Mouse (Mus musculus): ENCODE data around the gene Pex11g. TPM values are rescaled to one million over a fixed set of nuclear protein-coding genes. Genes with fewer than 3 reads are reported as not detected.

Gene Pex11g
- polyA plus RNA-seq, 1 experiment from 2014 or later, result 3.7 TPM

DNA sequence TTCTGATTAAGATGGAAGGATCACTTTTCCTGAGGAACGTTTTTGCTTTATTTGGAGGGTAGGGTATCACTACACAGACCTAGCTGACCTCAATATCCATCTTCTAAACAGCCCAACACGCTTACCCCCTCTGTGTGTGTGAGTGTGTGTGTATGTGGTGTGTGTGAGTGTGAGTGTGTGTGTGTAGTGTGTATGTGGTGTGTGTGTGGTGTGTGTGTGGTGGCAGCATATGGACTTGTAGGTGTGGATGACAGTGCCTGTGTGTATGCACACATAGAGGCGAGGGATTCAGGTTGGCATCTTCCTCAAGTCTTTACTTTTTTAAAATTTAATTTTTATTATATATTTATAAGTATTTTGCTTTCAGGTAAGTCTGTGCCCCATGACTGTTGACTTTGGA is 31.1 kb upstream of the Pex11g start:
- peaks cover 39% of the 10 kb centered on the region for H3K36me3 ChIP-seq

DNA sequence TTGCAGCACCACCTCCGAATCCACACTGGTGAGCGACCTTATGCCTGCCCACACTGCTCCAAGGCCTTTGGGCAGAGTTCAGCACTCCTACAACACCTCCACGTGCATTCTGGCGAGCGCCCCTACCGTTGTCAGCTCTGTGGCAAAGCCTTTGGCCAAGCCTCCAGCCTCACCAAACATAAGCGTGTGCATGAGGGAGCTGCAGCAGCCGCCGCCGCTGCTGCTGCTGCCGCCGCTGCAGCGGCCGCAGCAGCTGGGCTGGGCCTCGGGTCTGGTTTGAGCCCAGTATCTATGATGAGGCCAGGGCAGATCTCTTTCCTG is 28.9 kb upstream of the Pex11g start:
- no peak for ATAC-seq (ENCODE audit: low FRiP score)
- WGBS, result 90% methylated on average over 15 of the region's 15 CpGs
- Histone ChIP-seq H3K9ac (no peak overlapping the region), H3K4me2 (replicated peaks) (no peak overlapping the region), H3K9me3 (replicated peaks) (peaks cover 7% of the 10 kb centered on the region), H3K27me3 (no peaks in the 10 kb centered on the region), H3K36me3 (peaks cover 39% of the 10 kb centered on the region), H3K4me3 (no peak overlapping the region), H3K27ac (no peak overlapping the region), H3K4me1 (peaks cover 28% of the 10 kb centered on the region)

More for the DNA sequence above, 31.1 kb upstream of the Pex11g start:
- no peak for ATAC-seq (ENCODE audit: low FRiP score)
- H3K4me1 ChIP-seq, result peaks cover 31% of the 10 kb centered on the region
- H3K9me3 ChIP-seq (replicated peaks), result peaks cover 7% of the 10 kb centered on the region
- H3K27ac ChIP-seq, result no peak overlapping the region
- no peaks in the 10 kb centered on the region for H3K27me3 ChIP-seq
- H3K9ac ChIP-seq, result no peak overlapping the region
- no peak overlapping the region for H3K4me2 ChIP-seq (replicated peaks)
- H3K4me3 ChIP-seq, result no peak overlapping the region
- 91% methylated on average over 3 of the region's 3 CpGs for WGBS

DNA sequence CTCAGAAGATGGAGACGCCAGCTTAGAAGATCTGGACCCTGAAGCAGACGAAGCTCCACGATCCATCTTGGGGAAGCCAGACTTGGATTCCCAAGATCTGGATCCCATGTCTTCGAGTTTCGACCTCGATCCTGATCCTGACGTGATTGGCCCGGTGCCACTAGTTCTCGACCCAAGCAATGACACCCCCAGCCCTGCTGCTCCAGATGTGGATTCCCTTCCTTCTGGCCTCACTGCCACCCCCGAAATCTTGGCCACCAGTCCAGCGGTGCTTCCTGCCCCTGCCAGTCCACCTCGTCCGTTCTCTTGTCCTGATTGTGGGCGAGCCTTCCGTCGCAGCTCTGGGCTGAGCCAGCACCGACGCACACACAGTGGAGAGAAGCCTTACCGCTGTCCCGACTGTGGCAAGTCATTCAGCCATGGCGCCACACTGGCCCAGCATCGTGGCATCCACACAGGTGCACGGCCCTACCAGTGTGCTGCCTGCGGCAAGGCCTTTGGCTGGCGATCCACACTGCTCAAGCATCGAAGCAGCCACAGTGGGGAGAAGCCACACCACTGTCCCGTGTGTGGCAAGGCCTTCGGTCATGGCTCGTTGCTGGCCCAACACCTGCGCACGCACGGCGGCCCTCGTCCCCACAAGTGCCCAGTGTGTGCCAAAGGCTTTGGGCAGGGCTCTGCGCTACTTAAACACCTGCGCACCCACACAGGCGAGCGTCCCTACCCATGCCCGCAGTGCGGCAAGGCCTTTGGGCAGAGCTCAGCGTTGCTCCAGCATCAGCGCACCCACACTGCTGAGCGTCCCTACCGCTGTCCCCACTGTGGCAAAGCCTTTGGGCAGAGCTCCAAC is 28.3 kb upstream of the Pex11g start:
- Histone ChIP-seq H3K36me3 (peaks cover 39% of the 10 kb centered on the region), H3K9me3 (replicated peaks) (peaks cover 7% of the 10 kb centered on the region), H3K4me1 (peaks cover 22% of the 10 kb centered on the region), H3K4me2 (replicated peaks) (no peak overlapping the region), H3K27ac (no peak overlapping the region), H3K27me3 (no peaks in the 10 kb centered on the region), H3K9ac (no peak overlapping the region), H3K4me3 (no peak overlapping the region)
- no peak for ATAC-seq (ENCODE audit: low FRiP score)
- 95% methylated on average over 44 of the region's 44 CpGs for WGBS

DNA sequence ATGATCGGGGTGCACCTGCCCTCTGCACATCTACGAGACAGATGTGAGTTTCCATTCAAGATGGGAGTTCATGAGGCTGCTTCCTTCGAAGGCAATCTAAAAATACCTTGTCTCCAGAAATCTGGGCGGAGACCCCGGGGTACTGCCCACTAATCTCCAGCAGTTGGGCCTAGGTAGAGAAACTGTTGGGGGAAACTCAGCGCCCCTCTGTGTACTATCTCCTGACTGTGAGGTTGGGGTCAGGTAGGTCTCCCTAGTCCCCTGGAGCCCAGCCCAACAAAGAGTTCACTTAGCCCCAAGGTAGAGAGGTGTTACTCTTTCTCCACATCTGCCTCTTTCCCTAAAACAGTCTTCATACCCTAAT is 26.3 kb upstream of the Pex11g start:
- Histone ChIP-seq H3K4me1 (peaks cover 18% of the 10 kb centered on the region), H3K27me3 (no peaks in the 10 kb centered on the region), H3K36me3 (peaks cover 37% of the 10 kb centered on the region), H3K4me3 (peak overlapping the region; percentile 91), H3K9ac (peak overlapping the region; percentile 97), H3K9me3 (replicated peaks) (peaks cover 7% of the 10 kb centered on the region), H3K27ac (peak overlapping the region; percentile 93), H3K4me2 (replicated peaks) (peak overlapping the region; percentile 73)
- ATAC-seq (ENCODE audit: low FRiP score), result peak; percentile 9; the same call in 1 of the 2 replicates
- WGBS, result 47% methylated on average over 6 of the region's 6 CpGs

DNA sequence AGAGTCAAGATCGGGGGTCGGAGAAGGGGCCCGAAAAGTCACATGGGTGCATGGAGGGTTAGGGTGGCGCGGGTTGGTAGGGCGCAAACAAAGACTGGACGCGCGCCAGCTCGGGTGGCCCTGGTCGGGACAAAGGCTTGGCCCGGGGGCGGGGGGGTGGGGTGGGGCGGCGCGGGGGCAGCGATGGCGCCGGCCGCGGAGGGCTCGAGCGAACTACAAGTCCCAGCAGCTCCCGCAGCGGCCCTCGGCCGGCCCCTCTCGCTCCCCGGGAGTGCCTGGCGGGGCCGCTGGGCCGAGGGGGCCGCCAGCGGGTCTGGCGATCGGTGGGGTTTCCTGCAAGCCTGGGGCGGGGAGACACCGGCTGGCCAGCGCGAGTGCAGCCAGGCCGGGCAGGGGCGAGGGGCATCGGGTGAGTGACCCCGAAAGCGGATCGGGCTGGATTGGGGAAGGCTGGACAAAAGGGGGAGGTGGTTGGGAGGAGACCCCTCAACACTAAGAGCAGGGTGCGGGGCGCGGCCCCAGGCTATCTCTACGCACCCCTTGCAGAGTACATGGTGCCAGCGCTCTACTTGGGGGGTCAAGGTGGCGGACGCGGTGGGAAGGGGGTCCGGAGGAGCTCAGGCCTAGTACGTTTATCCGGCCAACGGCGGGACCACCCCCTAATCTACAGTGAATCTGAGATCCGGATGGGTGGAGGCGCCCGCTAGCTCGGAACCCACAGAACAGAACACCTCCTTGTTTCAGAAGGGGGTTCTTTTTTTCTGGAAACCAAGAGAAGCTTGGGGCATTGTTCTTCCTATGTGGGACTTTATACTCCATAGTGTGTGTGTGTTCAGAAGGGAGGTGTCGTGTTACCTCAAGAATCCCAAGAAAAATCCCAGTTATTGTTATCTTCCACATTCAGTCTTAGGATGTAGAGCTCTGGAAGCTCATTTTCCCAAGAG is 25.7 kb upstream of the Pex11g start, which contains the start of gene Zfp358:
Gene Zfp358 (plus strand): TSS at position 238 of the 944 bp plus-strand sequence.
- WGBS, result under 1% methylated on average over 64 of the region's 64 CpGs
- H3K27ac ChIP-seq, result peak within 1 kb of the TSS; percentile 93
- H3K9ac ChIP-seq, result peak within 1 kb of the TSS; percentile 97
- peak; percentile 92 for ATAC-seq (ENCODE audit: low FRiP score)
- H3K36me3 ChIP-seq, result peaks cover 36% of the 10 kb centered on the region
- H3K4me2 ChIP-seq (replicated peaks), result peak within 1 kb of the TSS; percentile 73
- H3K27me3 ChIP-seq, result no peaks in the 10 kb centered on the region
- peaks cover 7% of the 10 kb centered on the region for H3K9me3 ChIP-seq (replicated peaks)
- H3K4me1 ChIP-seq, result peaks cover 18% of the 10 kb centered on the region
- peak within 1 kb of the TSS; percentile 91 for H3K4me3 ChIP-seq

DNA sequence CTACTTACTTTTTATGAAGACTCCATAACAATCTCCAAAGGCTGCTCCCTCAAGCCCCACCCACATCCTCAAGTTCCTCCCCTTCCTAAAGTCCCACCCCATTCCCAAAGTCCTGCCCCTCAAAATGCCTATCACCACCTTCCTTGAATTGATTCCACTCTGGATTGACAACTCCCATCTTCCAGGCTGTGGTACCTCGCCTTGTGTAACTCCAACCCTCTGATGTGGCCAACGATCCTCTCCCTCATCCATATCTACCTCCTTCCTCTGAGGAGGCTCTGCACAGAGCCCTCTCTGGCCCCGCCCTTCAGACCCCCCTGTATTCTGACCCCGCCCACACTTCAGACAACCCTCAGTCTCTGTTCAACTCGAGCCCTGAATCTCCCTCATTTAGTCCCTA is 17.7 kb upstream of the Pex11g start:
- Histone ChIP-seq H3K9me3 (replicated peaks) (no peaks in the 10 kb centered on the region), H3K9ac (no peak overlapping the region), H3K36me3 (no peaks in the 10 kb centered on the region), H3K4me2 (replicated peaks) (no peak overlapping the region), H3K27ac (no peak overlapping the region), H3K27me3 (no peaks in the 10 kb centered on the region), H3K4me1 (no peaks in the 10 kb centered on the region), H3K4me3 (no peak overlapping the region)
- 25% methylated on average over 5 of the region's 5 CpGs for WGBS
- no peak for ATAC-seq (ENCODE audit: low FRiP score)

DNA sequence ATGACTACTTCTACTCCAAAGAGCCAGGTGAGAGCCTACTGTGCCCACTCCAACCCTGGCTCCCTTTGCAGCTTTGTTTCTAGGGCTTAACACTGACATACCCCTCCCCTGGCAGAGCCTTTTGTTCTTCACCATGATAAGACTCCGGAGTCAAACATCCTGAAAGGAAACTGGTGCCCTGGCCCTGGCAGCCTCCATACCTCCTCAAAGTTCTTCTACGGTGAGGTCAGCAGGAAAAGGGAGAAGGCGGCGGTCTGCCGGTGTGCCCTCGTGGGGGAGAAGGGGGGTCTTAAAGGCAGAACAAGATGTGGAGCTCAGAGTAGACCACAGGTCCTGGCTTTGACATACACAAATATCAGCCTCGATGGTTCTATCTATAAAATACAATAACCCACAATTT is 16.1 kb upstream of the Pex11g start:
- no peak overlapping the region for H3K4me3 ChIP-seq
- H3K9ac ChIP-seq, result no peak overlapping the region
- H3K36me3 ChIP-seq, result no peaks in the 10 kb centered on the region
- no peaks in the 10 kb centered on the region for H3K27me3 ChIP-seq
- WGBS, result 84% methylated on average over 7 of the region's 7 CpGs
- no peaks in the 10 kb centered on the region for H3K4me1 ChIP-seq
- no peak for ATAC-seq (ENCODE audit: low FRiP score)
- no peaks in the 10 kb centered on the region for H3K9me3 ChIP-seq (replicated peaks)
- H3K27ac ChIP-seq, result no peak overlapping the region
- H3K4me2 ChIP-seq (replicated peaks), result no peak overlapping the region

DNA sequence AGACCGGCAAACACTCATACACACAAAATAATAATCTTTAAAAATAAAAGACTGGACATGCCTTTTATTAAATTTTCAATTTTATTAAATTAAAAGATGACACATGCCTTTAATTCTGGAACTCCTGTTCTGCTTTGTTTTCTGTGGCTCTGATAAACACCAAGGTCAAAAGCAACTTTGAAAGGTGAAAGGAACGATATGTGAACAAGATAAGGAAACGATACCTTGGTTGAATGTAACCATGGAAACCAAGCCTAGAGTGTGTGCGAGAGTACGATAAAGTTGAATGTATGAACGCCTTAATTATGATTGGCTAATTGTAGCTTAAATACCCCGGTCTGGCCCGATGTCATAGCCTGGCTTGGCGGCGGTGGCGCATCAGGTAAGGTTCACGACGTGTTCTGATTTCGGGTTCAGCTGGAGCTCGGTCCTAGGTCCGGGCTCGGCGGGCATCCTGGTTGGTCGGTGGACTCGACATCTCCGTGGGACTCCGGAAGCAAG is 14.8 kb upstream of the Pex11g start:
- 88% methylated on average over 22 of the region's 22 CpGs for WGBS
- H3K27ac ChIP-seq, result no peak overlapping the region
- no peak for ATAC-seq (ENCODE audit: low FRiP score)
- H3K9ac ChIP-seq, result no peak overlapping the region
- no peak overlapping the region for H3K4me3 ChIP-seq
- H3K4me1 ChIP-seq, result no peaks in the 10 kb centered on the region
- H3K27me3 ChIP-seq, result peaks cover 2% of the 10 kb centered on the region; the same call in 1 of the 2 replicates
- H3K4me2 ChIP-seq (replicated peaks), result no peak overlapping the region
- no peaks in the 10 kb centered on the region for H3K9me3 ChIP-seq (replicated peaks)
- H3K36me3 ChIP-seq, result no peaks in the 10 kb centered on the region

DNA sequence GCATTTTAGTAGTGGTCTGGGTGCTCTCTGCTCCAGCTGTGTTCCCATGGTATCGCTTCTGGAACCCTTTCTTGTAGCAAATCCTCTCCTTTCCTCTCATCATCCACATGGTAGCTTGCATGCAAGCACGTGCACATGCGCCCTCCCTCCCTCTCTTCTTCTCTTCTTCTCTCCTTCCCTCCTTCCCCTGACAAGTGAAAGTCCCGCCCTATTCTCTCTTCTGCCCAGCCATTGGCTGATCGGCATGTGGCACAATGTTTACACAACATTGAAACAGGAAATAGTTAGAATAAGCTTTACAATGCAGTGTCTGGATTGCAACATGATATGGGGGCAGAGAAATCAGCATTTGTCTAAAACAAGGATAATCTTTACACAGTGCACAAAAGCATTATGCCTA is 14.1 kb upstream of the Pex11g start:
- WGBS, result 61% methylated on average over 5 of the region's 5 CpGs

DNA sequence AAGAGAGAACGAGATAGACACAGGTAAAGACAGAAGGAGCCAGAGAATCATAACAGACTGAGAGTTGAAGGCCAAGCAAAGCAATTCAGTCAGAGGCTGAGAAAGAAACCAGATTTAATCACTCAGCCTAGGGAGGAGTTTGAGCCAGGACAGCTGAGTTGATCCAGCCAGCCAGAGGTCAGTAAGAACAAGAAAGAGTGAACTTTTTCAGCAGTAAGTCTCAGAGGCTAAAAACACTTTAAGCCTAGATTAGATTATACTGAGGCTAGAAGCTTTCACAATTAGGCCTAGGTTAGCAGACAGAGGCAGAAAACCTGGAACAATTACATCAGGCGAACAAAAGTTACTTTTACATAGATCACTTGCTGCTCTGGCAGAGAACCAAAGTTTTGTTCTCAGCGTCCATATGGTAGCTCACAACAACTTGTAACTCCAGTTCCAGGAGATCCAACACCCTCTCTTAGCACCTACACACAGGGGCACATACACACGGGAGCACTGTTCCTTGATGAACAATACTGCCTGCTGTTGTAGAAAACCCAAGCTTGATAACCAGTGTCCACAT is 12.8 kb upstream of the Pex11g start:
- H3K4me1 ChIP-seq, result no peaks in the 10 kb centered on the region
- whole genome bisulfite sequencing, result 81% methylated on average over 4 of the region's 4 CpGs
- no peak overlapping the region for H3K4me3 ChIP-seq
- no peaks in the 10 kb centered on the region for H3K36me3 ChIP-seq
- no peak for ATAC-seq (ENCODE audit: low FRiP score)
- H3K27me3 ChIP-seq, result peaks cover 19% of the 10 kb centered on the region
- H3K27ac ChIP-seq, result no peak overlapping the region
- H3K4me2 ChIP-seq (replicated peaks), result no peak overlapping the region
- H3K9me3 ChIP-seq (replicated peaks), result no peaks in the 10 kb centered on the region
- no peak overlapping the region for H3K9ac ChIP-seq

More for the DNA sequence above, 14.1 kb upstream of the Pex11g start:
- Histone ChIP-seq H3K4me1 (no peaks in the 10 kb centered on the region), H3K9me3 (replicated peaks) (no peaks in the 10 kb centered on the region), H3K27ac (no peak overlapping the region), H3K4me3 (no peak overlapping the region), H3K9ac (no peak overlapping the region), H3K4me2 (replicated peaks) (no peak overlapping the region), H3K27me3 (peaks cover 6% of the 10 kb centered on the region; the same call in 1 of the 2 replicates), H3K36me3 (no peaks in the 10 kb centered on the region)
- no peak for ATAC-seq (ENCODE audit: low FRiP score)

DNA sequence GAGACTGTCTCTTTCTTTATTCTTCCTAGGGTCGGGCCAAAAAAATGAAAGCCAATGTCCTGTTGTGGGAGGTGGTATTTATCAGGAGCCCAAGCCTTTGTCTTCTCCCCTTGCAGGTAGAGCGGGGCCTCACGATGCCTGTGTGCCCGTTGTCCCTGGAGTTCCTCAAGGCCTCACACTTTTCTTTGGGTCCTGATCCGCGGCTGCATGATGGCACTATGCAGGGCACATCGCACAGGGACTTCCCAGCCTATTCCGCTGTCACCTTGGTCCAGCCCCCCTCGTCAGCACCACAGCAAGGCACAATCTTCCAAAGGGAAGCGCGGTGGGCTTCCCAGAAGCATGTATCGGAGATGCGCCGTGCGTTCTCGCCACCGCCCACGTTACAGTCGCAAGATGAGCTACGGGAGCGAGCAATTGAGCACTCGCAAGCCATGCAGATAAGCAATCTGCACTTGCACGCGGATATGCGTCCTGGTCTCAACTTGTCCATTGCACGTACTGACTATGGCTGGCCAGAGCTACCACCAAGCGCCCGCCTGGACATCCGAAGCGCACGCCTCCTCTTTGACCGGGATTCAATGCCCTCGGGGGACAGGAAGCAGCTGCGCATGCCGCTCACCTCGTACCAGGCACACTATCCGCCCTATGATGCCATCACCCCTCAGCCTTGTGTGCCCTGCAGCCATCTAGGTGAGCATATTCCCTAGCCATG is 8.4 kb upstream of the Pex11g start:
- ATAC-seq (ENCODE audit: low FRiP score), result peak; percentile 47

More for the DNA sequence above, 8.4 kb upstream of the Pex11g start:
- peak overlapping the region; percentile 50 for H3K4me2 ChIP-seq (replicated peaks)
- peak overlapping the region; percentile 27 for H3K4me3 ChIP-seq
- 28% methylated on average over 37 of the region's 37 CpGs for WGBS
- peak overlapping the region; percentile 47 for H3K9ac ChIP-seq
- H3K27ac ChIP-seq, result no peak overlapping the region
- H3K27me3 ChIP-seq, result peaks cover 22% of the 10 kb centered on the region
- H3K4me1 ChIP-seq, result no peaks in the 10 kb centered on the region
- no peaks in the 10 kb centered on the region for H3K36me3 ChIP-seq
- H3K9me3 ChIP-seq (replicated peaks), result no peaks in the 10 kb centered on the region
